Mouse (Mus musculus) left cerebral cortex, adult 8-10 months (tissue): ENCODE results near the gene Upb1. TPM values are rescaled to one million over a fixed set of nuclear protein-coding genes. Genes with fewer than 3 reads are reported as not detected.
"Not testable (repeated sequence)": the region's sequence is repeated elsewhere in the genome, so short reads cannot be mapped to it uniquely, and the experiment has no call there.

Experiments used
- DNase-seq, 2 experiments: peaks; one replicate each; pipeline ENCODE4 v3.0.0; 2022; ENCODE audit warnings: low spot score in 2 of 2
- total RNA-seq, 4 experiments: library from RNA; stranded (reverse); gene quantifications; 2 replicates each; pipeline ENCODE4 v1.2.4; 2022

Gene Upb1
- total RNA-seq, 4 experiments from 2014 or later: 0.55 to 1.4 (median 1.1) TPM

GRCm38 (mm10) chr10:75451036-75451786 lies 50.3 kb downstream of the Upb1 start:
- peak in 1 of 2 experiments; percentile 12 for DNase-seq

GRCm38 (mm10) chr10:75456061-75456831 lies 55.3 kb downstream of the Upb1 start:
- not testable (repeated sequence) for DNase-seq

GRCm38 (mm10) chr10:75457852-75458251 lies 56.9 kb downstream of the Upb1 start:
- no peak for DNase-seq

GRCm38 (mm10) chr10:75458329-75458728 lies 57.4 kb downstream of the Upb1 start:
- DNase-seq: no peak

GRCm38 (mm10) chr10:75462728-75463127 lies 61.8 kb downstream of the Upb1 start:
- DNase-seq: no peak

GRCm38 (mm10) chr10:75465781-75466550 lies 65.1 kb downstream of the Upb1 start:
- DNase-seq: no peak

- no peak for DNase-seq
These were observed 72.5 kb downstream of the Upb1 start for GRCm38 (mm10) chr10:75473411-75473810.

GRCm38 (mm10) chr10:75474571-75474970 lies 73.7 kb downstream of the Upb1 start:
- no peak for DNase-seq

- not testable (repeated sequence) for DNase-seq
These were observed 74.4 kb downstream of the Upb1 start for GRCm38 (mm10) chr10:75475139-75475850.

- DNase-seq: no peak
These were observed 76.1 kb downstream of the Upb1 start for GRCm38 (mm10) chr10:75477034-75477433.

- DNase-seq: no peak
These were observed 79.0 kb downstream of the Upb1 start for GRCm38 (mm10) chr10:75479955-75480354.

- DNase-seq: no peak
These were observed 80.8 kb downstream of the Upb1 start for GRCm38 (mm10) chr10:75481703-75482102.

- DNase-seq: no peak
These were observed 81.4 kb downstream of the Upb1 start for GRCm38 (mm10) chr10:75482271-75482670.

GRCm38 (mm10) chr10:75482919-75483483 lies 82.1 kb downstream of the Upb1 start:
- no peak for DNase-seq

GRCm38 (mm10) chr10:75484066-75484465 lies 83.2 kb downstream of the Upb1 start:
- no peak for DNase-seq

- no peak for DNase-seq
These were observed 83.9 kb downstream of the Upb1 start for GRCm38 (mm10) chr10:75484767-75485166.

- DNase-seq: peak in 1 of 2 experiments; percentile 77
These were observed 85.4 kb downstream of the Upb1 start for GRCm38 (mm10) chr10:75486086-75486979.

GRCm38 (mm10) chr10:75487131-75487530 lies 86.2 kb downstream of the Upb1 start:
- DNase-seq: no peak

GRCm38 (mm10) chr10:75489522-75489921 lies 88.6 kb downstream of the Upb1 start:
- no peak for DNase-seq

GRCm38 (mm10) chr10:75490731-75491130 lies 89.8 kb downstream of the Upb1 start:
- no peak for DNase-seq
